Mouse (Mus musculus) myocyte (in vitro differentiated cells): ENCODE data around the gene Tbc1d30. TPM values are rescaled to one million over a fixed set of nuclear protein-coding genes. Genes with fewer than 3 reads are reported as not detected.

Source experiments
- H3K27me3 ChIP-seq: one replicate; pipeline ENCODE4 v1.6.1; 2011; ENCODE audit not compliant: control insufficient read depth, insufficient read depth, insufficient read length
- H3K36me3 ChIP-seq: one replicate; pipeline ENCODE4 v1.6.1; 2011; ENCODE audit not compliant: control insufficient read depth, insufficient read depth
- H3K4me2 ChIP-seq: one replicate; pipeline ENCODE4 v1.6.1; 2011; ENCODE audit warnings: low read depth, control low read depth
- H3K4me3 ChIP-seq: one replicate; pipeline ENCODE4 v1.5.1; 2011; ENCODE audit warnings: mild to moderate bottlenecking, control low read depth, moderate library complexity
- H3K79me2 ChIP-seq: one replicate; pipeline ENCODE4 v1.6.1; 2011; ENCODE audit not compliant: control insufficient read depth, insufficient read depth
- H3ac ChIP-seq: one replicate; pipeline ENCODE4 v1.6.1; 2011; ENCODE audit not compliant: control insufficient read depth, insufficient read length
- CEBPB ChIP-seq: IDR thresholded peaks from 2 replicates; pipeline ENCODE4 v1.6.1; 2011; ENCODE audit warnings: mild to moderate bottlenecking, moderate library complexity; ENCODE audit not compliant: poor library complexity, insufficient read depth, severe bottlenecking
- E2F4 ChIP-seq: IDR thresholded peaks from one replicate; pipeline ENCODE4 v1.6.1; 2011; ENCODE audit warnings: mild to moderate bottlenecking, control low read depth, moderate library complexity; ENCODE audit not compliant: insufficient read depth
- MAX ChIP-seq: IDR thresholded peaks from one replicate; pipeline ENCODE4 v1.6.1; 2011; ENCODE audit warnings: low read depth, mild to moderate bottlenecking, control low read depth
- MYOD1 ChIP-seq, 3 experiments: IDR thresholded peaks; one replicate each; pipeline ENCODE4 v1.6.1; 2011; ENCODE audit warnings: control low read depth in 2 of 3, low read depth in 2 of 3, mild to moderate bottlenecking in 2 of 3, moderate library complexity in 1 of 3; ENCODE audit not compliant: insufficient read length in 2 of 3, control insufficient read depth in 1 of 3
- MYOG ChIP-seq, 3 experiments: IDR thresholded peaks; one replicate each; pipeline ENCODE4 v1.6.1; 2011; ENCODE audit warnings: control low read depth in 2 of 3, low read depth in 2 of 3, mild to moderate bottlenecking in 2 of 3; ENCODE audit not compliant: insufficient read length in 2 of 3, control insufficient read depth in 1 of 3, insufficient read depth in 1 of 3
- POLR2A ChIP-seq: IDR thresholded peaks from one replicate; pipeline ENCODE4 v1.6.1; 2011; ENCODE audit warnings: low read depth, mild to moderate bottlenecking, control low read depth, moderate library complexity; ENCODE audit not compliant: insufficient read length
- POLR2AphosphoS2 ChIP-seq: IDR thresholded peaks from one replicate; pipeline ENCODE4 v1.6.1; 2011; ENCODE audit warnings: low read depth, control low read depth; ENCODE audit not compliant: insufficient read length
- REST ChIP-seq: IDR thresholded peaks from one replicate; pipeline ENCODE4 v1.6.1; 2011; ENCODE audit warnings: mild to moderate bottlenecking, control low read depth, moderate library complexity; ENCODE audit not compliant: insufficient read depth, insufficient read length
- SRF ChIP-seq: IDR thresholded peaks from one replicate; pipeline ENCODE4 v1.6.1; 2011; ENCODE audit warnings: low read depth; ENCODE audit not compliant: control insufficient read depth, insufficient read length
- TCF12 ChIP-seq: IDR thresholded peaks from one replicate; pipeline ENCODE4 v1.6.1; 2011; ENCODE audit warnings: mild to moderate bottlenecking, control low read depth; ENCODE audit not compliant: poor library complexity, insufficient read depth, severe bottlenecking
- TCF3 ChIP-seq: IDR thresholded peaks from one replicate; pipeline ENCODE4 v1.6.1; 2011; ENCODE audit warnings: low read depth, control low read depth; ENCODE audit not compliant: insufficient read length
- USF1 ChIP-seq: IDR thresholded peaks from one replicate; pipeline ENCODE4 v1.6.1; 2011; ENCODE audit warnings: low read depth, mild to moderate bottlenecking, control low read depth, moderate library complexity
- polyA plus RNA-seq: library from polyadenylated mRNA; unstranded; fragments of >200 nt; fragmentation: generic; extraction: Trizol; gene quantifications from one replicate; pipeline ENCODE4 v1.2.1, GENCODE M21; 2012; ENCODE audit warnings: missing spikeins

Gene Tbc1d30
- polyA plus RNA-seq, 1 experiment = not detected

DNA sequence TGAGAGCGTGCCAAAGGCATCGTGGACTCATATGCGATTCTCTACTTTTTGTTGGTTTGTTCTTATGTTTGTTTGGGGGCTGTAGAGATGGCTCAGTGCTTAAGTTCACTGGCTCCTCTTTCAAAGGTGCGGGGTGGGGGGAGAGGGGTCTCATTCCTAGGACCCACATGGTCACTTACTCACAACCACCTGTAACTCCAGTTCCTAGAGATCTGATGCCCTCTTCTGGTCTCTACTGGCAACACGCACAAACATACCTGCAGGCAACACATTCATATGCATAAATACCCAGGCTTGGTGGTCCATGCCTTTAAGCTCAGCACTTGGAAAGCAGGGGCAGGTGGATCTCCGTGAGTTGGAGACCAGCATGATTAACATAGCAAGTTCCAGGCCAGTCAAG is 125.4 kb downstream of the Tbc1d30 start:
- Histone ChIP-seq H3K4me2 (no peak overlapping the region), H3K36me3 (no peaks in the 10 kb centered on the region), H3ac (no peak overlapping the region), H3K27me3 (no peaks in the 10 kb centered on the region), H3K4me3 (no peak overlapping the region), H3K79me2 (no peaks in the 10 kb centered on the region)
- TF ChIP-seq POLR2AphosphoS2 (no peak), MYOD1 (IDR thresholded peaks at IDR 0.05; ENCODE audit: control insufficient read depth in 1 of 3, insufficient read length in 2 of 3, low read depth in 2 of 3) (no peak), MYOG (IDR thresholded peaks at IDR 0.05; ENCODE audit: control insufficient read depth in 1 of 3, insufficient read depth in 1 of 3, insufficient read length in 2 of 3, low read depth in 2 of 3) (no peak), REST (no peak), TCF12 (no peak), E2F4 (no peak), CEBPB (no peak), USF1 (no peak), POLR2A (no peak), MAX (no peak), TCF3 (no peak), SRF (no peak)

DNA sequence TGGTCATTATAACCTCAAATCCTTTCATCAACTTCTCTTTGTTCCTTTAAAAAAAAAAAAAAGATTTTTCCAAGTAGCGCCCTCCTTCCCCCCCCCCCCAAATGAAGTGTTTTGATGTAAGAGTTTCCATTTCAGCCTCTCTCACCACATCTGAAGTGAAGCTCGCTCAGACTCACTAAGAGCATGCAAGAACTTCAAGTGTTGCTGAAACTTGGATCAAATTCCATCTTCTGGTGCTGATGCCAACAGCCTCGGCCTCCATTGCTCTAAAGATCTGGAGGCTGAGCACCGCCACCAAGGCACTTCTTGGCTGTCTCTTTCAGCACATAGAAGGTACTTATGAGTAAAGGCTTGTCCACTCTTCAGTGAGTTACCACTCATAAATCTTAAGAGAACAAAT is 128.2 kb downstream of the Tbc1d30 start:
- Histone ChIP-seq H3ac (no peak overlapping the region), H3K36me3 (no peaks in the 10 kb centered on the region), H3K27me3 (no peaks in the 10 kb centered on the region), H3K4me2 (no peak overlapping the region), H3K79me2 (no peaks in the 10 kb centered on the region), H3K4me3 (no peak overlapping the region)
- no peak for TF ChIP-seq POLR2A
- no peak for TF ChIP-seq POLR2AphosphoS2
- no peak for TF ChIP-seq MYOD1 (IDR thresholded peaks at IDR 0.05; ENCODE audit: control insufficient read depth in 1 of 3, insufficient read length in 2 of 3, low read depth in 2 of 3)
- TF ChIP-seq MAX = no peak
- TF ChIP-seq USF1 = no peak
- no peak for TF ChIP-seq E2F4
- no peak for TF ChIP-seq MYOG (IDR thresholded peaks at IDR 0.05; ENCODE audit: control insufficient read depth in 1 of 3, insufficient read depth in 1 of 3, insufficient read length in 2 of 3, low read depth in 2 of 3)
- no peak for TF ChIP-seq REST
- no peak for TF ChIP-seq SRF

DNA sequence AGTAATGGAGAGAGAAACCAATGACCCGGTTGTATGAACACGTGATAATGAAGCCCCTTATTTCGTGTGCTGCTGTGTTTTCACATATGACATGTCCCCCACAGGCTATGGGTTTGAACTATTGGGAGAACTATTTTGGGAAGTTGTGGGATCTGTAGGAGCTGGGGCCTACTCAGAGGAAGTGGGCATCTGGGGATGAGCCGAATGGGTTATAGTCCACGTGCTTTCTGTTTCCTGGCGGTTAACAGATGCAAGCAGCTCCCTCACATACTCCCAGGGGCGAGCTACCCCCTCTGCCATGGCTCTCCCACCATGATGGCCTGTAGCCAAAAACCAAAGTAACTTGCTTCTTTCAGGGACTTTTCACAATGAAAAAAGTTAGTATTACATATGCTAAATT is 132.5 kb downstream of the Tbc1d30 start:
- Histone ChIP-seq H3ac (no peak overlapping the region), H3K4me3 (no peak overlapping the region), H3K27me3 (no peaks in the 10 kb centered on the region), H3K36me3 (no peaks in the 10 kb centered on the region), H3K79me2 (no peaks in the 10 kb centered on the region), H3K4me2 (no peak overlapping the region)
- no peak for TF ChIP-seq USF1
- TF ChIP-seq TCF12 = no peak
- no peak for TF ChIP-seq MYOD1 (IDR thresholded peaks at IDR 0.05; ENCODE audit: control insufficient read depth in 1 of 3, insufficient read length in 2 of 3, low read depth in 2 of 3)
- TF ChIP-seq REST = no peak
- no peak for TF ChIP-seq MYOG (IDR thresholded peaks at IDR 0.05; ENCODE audit: control insufficient read depth in 1 of 3, insufficient read depth in 1 of 3, insufficient read length in 2 of 3, low read depth in 2 of 3)
- TF ChIP-seq E2F4 = no peak
- no peak for TF ChIP-seq SRF
- no peak for TF ChIP-seq MAX
- no peak for TF ChIP-seq CEBPB

DNA sequence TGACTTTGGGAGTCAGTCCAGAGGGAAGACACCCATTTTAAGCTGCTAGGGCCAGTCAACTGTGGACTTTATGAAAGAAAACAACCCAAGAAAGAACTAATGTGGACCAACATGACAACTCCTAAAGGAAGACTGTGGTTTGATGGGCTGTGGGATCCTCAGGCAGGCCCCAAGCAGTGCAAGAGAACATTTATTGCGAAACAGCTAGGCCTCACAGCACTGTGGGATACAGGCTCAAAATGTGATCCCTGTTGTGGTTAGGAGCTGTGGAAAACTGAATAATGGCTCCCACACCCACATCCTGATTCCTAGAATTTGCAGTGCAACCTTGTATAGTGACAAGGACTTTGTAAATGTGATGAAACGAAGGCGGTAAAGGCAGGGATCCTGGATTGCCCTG is 134.3 kb downstream of the Tbc1d30 start:
- TF ChIP-seq TCF12 = no peak
- peak; percentile 92 for TF ChIP-seq CEBPB
- TF ChIP-seq REST = no peak
- no peak for TF ChIP-seq MYOD1 (IDR thresholded peaks at IDR 0.05; ENCODE audit: control insufficient read depth in 1 of 3, insufficient read length in 2 of 3, low read depth in 2 of 3)
- no peak overlapping the region for H3ac ChIP-seq
- no peaks in the 10 kb centered on the region for H3K36me3 ChIP-seq
- H3K27me3 ChIP-seq = no peaks in the 10 kb centered on the region
- H3K4me2 ChIP-seq = no peak overlapping the region
- no peak overlapping the region for H3K4me3 ChIP-seq
- H3K79me2 ChIP-seq = no peaks in the 10 kb centered on the region

Other genes starting within 250 kb of the Tbc1d30 start
- 81.4 TPM for gene Gns, start 13.8 kb upstream of the Tbc1d30 start, polyA plus RNA-seq
- gene Rassf3, start 125.1 kb upstream of the Tbc1d30 start, polyA plus RNA-seq = 32.3 TPM
- 9.0 TPM for gene Tbk1, start 235.5 kb upstream of the Tbc1d30 start, polyA plus RNA-seq